Mouse (Mus musculus): ENCODE results near the gene Akap3. TPM values are rescaled to one million over a fixed set of nuclear protein-coding genes. Genes with fewer than 3 reads are reported as not detected.

The Akap3 gene
- total and polyA plus RNA-seq, 3 experiments, result not detected

DNA sequence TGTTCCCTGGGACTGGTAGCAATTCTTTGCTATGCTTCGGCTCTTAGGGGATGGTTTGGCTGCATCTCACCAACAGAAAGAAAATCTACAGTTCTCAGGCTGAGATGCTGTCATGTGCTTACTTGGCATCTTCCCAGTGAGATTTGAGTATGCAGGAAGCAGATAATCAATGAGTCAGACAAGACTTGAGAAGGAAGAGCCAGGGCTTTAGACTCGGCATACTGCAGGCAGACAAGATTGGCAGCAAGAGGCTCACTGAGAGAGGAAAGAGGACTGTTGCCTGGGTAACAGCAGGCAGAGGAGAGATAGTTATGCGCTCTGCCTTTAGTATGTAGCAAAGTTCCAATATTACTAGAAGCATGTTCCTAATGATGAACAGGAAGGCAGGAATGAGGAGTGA is 29.8 kb upstream of the Akap3 start:
- H3K27ac ChIP-seq (ENCODE audit: control insufficient read depth, low read depth, low read length), result 0 out of 2 replicates have a peak overlapping the region, but pooled peaks have one; percentile 10
- H3K4me3 ChIP-seq (ENCODE audit: control insufficient read depth in 1 of 2, insufficient read depth in 1 of 2, low read depth in 2 of 2, low read length in 2 of 2), result no peak overlapping the region
- H3K27me3 ChIP-seq (ENCODE audit: control insufficient read depth in 1 of 2, insufficient read depth in 2 of 2, low read length in 2 of 2), result no peaks in the 10 kb centered on the region
- H3K9ac ChIP-seq (ENCODE audit: control insufficient read depth, low read depth, low read length, poor library complexity, severe bottlenecking), result no peak overlapping the region
- peaks cover 4 to 11% of the 10 kb centered on the region in 2 experiments for H3K36me3 ChIP-seq (ENCODE audit: control insufficient read depth in 1 of 2, insufficient read depth in 2 of 2, low read length in 2 of 2)
- H3K79me2 ChIP-seq (ENCODE audit: control insufficient read depth, insufficient read depth, low read length, poor library complexity), result no peaks in the 10 kb centered on the region
- TF ChIP-seq HCFC1 (IDR thresholded peaks at IDR 0.05; ENCODE audit: low read depth, low read length) (no peak), TCF12 (IDR thresholded peaks at IDR 0.05; ENCODE audit: low read depth, low read length) (peak; percentile 49; the same call in 1 of the 2 replicates), TAL1 (IDR thresholded peaks at IDR 0.05; ENCODE audit: low read length) (peak; percentile 21; the same call in 1 of the 2 replicates), ZKSCAN1 (IDR thresholded peaks at IDR 0.05; ENCODE audit: low read depth, low read length) (no peak), USF1 (IDR thresholded peaks at IDR 0.05; ENCODE audit: low read depth, low read length) (peak; percentile 62; the same call in 1 of the 2 replicates), CHD2 (IDR thresholded peaks at IDR 0.05; ENCODE audit: low read length) (no peak), MEF2A (IDR thresholded peaks at IDR 0.05; ENCODE audit: extremely low read depth, insufficient replicate concordance, low read depth, low read length, poor library complexity, severe bottlenecking) (no peak), ELF1 (IDR thresholded peaks at IDR 0.05; ENCODE audit: low read depth, low read length) (no peak), MXI1 (IDR thresholded peaks at IDR 0.05; ENCODE audit: low read depth, low read length) (peak; percentile 19; the same call in 1 of the 2 replicates), ZC3H11A (IDR thresholded peaks at IDR 0.05; ENCODE audit: low read depth, low read length) (no peak), UBTF (IDR thresholded peaks at IDR 0.05; ENCODE audit: borderline replicate concordance, insufficient read depth, low read depth, low read length) (no peak), BHLHE40 (IDR thresholded peaks at IDR 0.05; ENCODE audit: borderline replicate concordance, low read depth, low read length) (peak; percentile 69), ETS1 (IDR thresholded peaks at IDR 0.05; ENCODE audit: low read depth, low read length) (peak; percentile 43), POLR2AphosphoS2 (IDR thresholded peaks at IDR 0.05; ENCODE audit: low read length) (no peak), EP300 (IDR thresholded peaks at IDR 0.05; ENCODE audit: low read depth in 1 of 2, low read length in 2 of 2) (peak; percentile 45 to 69), RCOR1 (IDR thresholded peaks at IDR 0.05; ENCODE audit: low read depth, low read length) (peak; percentile 44; the same call in 1 of the 2 replicates), NELFE (IDR thresholded peaks at IDR 0.05; ENCODE audit: low read depth, low read length) (no peak), ZMIZ1 (IDR thresholded peaks at IDR 0.05; ENCODE audit: low read depth, low read length) (no peak), USF2 (IDR thresholded peaks at IDR 0.05; ENCODE audit: borderline replicate concordance in 1 of 2, insufficient read depth in 1 of 2, low read depth in 1 of 2, low read length in 2 of 2) (no peak), MYC (IDR thresholded peaks at IDR 0.05; ENCODE audit: low read depth, low read length) (peak; percentile 38; the same call in 1 of the 2 replicates), JUND (IDR thresholded peaks at IDR 0.05; ENCODE audit: low read depth, low read length) (0 out of 2 replicates have a peak, but pooled peaks have one; percentile 38), ZNF384 (IDR thresholded peaks at IDR 0.05; ENCODE audit: low read depth, low read length) (no peak), GATA1 (IDR thresholded peaks at IDR 0.05; ENCODE audit: low read depth, low read length) (peak; percentile 57), TBP (IDR thresholded peaks at IDR 0.05; ENCODE audit: low read depth, low read length) (no peak), MYB (IDR thresholded peaks at IDR 0.05; ENCODE audit: low read depth, low read length) (no peak)
- peaks cover 0 to 12% of the 10 kb centered on the region in 2 experiments; a peak in 2 of 4 replicates for H3K4me1 ChIP-seq (ENCODE audit: control insufficient read depth in 1 of 2, insufficient read depth in 2 of 2, low read length in 2 of 2)
- peak; percentile 85 for DNase-seq (ENCODE audit: low read depth, low spot score)
- no peaks in the 10 kb centered on the region for H3K9me3 ChIP-seq (replicated peaks; ENCODE audit: insufficient read depth, low read length)
